Mouse (Mus musculus): ENCODE measurements around the gene Iqca. TPM values are rescaled to one million over a fixed set of nuclear protein-coding genes. Genes with fewer than 3 reads are reported as not detected.

The Iqca gene
- polyA plus RNA-seq, 1 experiment from 2014 or later: 0.17 TPM

GRCm38 (mm10) chr1:90092816-90093493 is 60.2 kb downstream of the Iqca start:
- Histone ChIP-seq H3K9me3 (no peaks in the 10 kb centered on the region), H3K27me3 (no peaks in the 10 kb centered on the region), H3K36me3 (no peaks in the 10 kb centered on the region), H3K4me2 (replicated peaks) (no peak overlapping the region), H3K4me3 (no peak overlapping the region), H3K4me1 (no peaks in the 10 kb centered on the region), H3K27ac (no peak overlapping the region), H3K9ac (no peak overlapping the region)
- ATAC-seq (ENCODE audit: insufficient number of reproducible peaks, insufficient read depth, low FRiP score, low TSS enrichment): no peak
- 77% methylated on average over 10 of the region's 10 CpGs for WGBS

GRCm38 (mm10) chr1:90088192-90088990 is 64.8 kb downstream of the Iqca start:
- Histone ChIP-seq H3K9ac (no peak overlapping the region), H3K27ac (no peak overlapping the region), H3K4me3 (no peak overlapping the region), H3K36me3 (no peaks in the 10 kb centered on the region), H3K27me3 (no peaks in the 10 kb centered on the region), H3K4me2 (replicated peaks) (no peak overlapping the region), H3K9me3 (no peaks in the 10 kb centered on the region), H3K4me1 (no peaks in the 10 kb centered on the region)
- WGBS: 30% methylated on average over 6 of the region's 6 CpGs
- ATAC-seq (ENCODE audit: insufficient number of reproducible peaks, insufficient read depth, low FRiP score, low TSS enrichment): no peak

DNA sequence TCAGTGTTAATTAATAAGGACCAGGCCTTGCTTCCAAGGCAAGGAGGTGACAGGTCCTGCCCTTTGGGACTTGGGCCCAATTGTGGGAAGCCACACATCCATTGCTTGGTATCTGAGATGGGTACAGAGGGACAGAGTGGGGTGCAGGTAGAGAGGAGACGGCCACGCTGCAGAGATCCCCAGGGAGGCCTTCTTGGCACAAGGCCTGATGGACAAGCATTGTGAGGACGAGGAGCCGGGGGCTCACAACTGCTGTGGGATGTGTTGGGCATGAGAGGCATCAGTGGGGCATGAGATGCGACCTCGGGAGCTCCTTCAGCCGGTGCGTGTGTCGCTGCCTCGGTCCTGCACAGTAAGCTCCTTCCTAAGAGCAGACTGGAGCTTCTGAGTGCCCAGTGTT is 66.7 kb downstream of the Iqca start:
- no peak for ATAC-seq (ENCODE audit: insufficient number of reproducible peaks, insufficient read depth, low FRiP score, low TSS enrichment)
- H3K27ac ChIP-seq: no peak overlapping the region

GRCm38 (mm10) chr1:90085526-90086157 is 67.6 kb downstream of the Iqca start:
- H3K27ac ChIP-seq: no peak overlapping the region

More for the DNA sequence above, 66.7 kb downstream of the Iqca start:
- Histone ChIP-seq H3K4me3 (no peak overlapping the region), H3K9me3 (no peaks in the 10 kb centered on the region), H3K4me2 (replicated peaks) (no peak overlapping the region), H3K4me1 (no peaks in the 10 kb centered on the region), H3K9ac (no peak overlapping the region), H3K27me3 (no peaks in the 10 kb centered on the region), H3K36me3 (no peaks in the 10 kb centered on the region)
- 78% methylated on average over 10 of the region's 10 CpGs for WGBS

DNA sequence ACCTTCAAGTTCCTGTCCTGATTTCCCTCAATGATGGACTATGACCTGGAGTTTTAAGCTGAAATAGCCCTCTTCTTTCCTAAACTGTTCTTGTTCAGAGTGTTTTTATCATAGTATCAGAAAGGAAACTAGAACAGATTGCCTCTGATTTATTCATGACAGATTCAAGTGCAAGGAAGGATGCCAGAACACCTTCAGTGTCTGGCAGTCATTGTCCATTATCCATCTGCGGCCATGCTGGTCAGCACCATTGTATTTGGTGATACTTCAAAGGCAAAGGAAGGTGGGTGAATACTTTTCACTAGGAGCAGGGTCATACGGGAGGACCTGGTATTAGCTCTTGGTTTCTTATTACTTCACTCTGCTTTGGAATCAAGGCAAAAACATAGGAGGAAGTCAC is 76.9 kb downstream of the Iqca start:
- Histone ChIP-seq H3K4me3 (no peak overlapping the region), H3K9ac (no peak overlapping the region), H3K4me2 (replicated peaks) (no peak overlapping the region), H3K9me3 (no peaks in the 10 kb centered on the region), H3K27ac (no peak overlapping the region), H3K27me3 (no peaks in the 10 kb centered on the region), H3K36me3 (no peaks in the 10 kb centered on the region), H3K4me1 (peaks cover 5% of the 10 kb centered on the region; the same call in 1 of the 2 replicates)
- ATAC-seq (ENCODE audit: insufficient number of reproducible peaks, insufficient read depth, low FRiP score, low TSS enrichment): no peak
- 82% methylated on average over 2 of the region's 2 CpGs for WGBS

More at GRCm38 (mm10) chr1:90085526-90086157, 67.6 kb downstream of the Iqca start:
- Histone ChIP-seq H3K4me3 (no peak overlapping the region), H3K4me1 (no peaks in the 10 kb centered on the region), H3K36me3 (no peaks in the 10 kb centered on the region), H3K9ac (no peak overlapping the region), H3K4me2 (replicated peaks) (no peak overlapping the region), H3K27me3 (no peaks in the 10 kb centered on the region), H3K9me3 (no peaks in the 10 kb centered on the region)
- 54% methylated on average over 6 of the region's 6 CpGs for WGBS
- ATAC-seq (ENCODE audit: insufficient number of reproducible peaks, insufficient read depth, low FRiP score, low TSS enrichment): no peak

DNA sequence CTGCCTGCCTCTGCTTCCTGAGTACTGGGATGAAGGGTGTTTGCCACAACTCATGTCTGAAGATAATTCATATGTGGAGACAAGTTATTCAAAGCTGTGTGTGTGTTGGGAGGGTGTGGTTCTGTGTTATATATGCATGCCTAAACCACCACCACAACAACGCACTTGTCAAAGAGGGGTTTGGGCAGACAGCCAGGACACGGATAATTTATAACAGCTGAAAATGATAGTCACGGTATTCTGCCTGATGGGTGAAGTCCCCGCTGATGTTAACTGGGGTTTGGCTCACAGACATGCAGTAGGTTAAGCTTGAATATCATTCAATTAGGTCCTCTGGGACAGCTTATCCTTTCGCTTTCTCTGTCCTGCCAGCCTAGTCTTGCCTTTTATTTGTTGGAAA is 78.4 kb downstream of the Iqca start:
- Histone ChIP-seq H3K4me1 (peaks cover 5% of the 10 kb centered on the region), H3K36me3 (no peaks in the 10 kb centered on the region), H3K27ac (no peak overlapping the region), H3K9ac (no peak overlapping the region), H3K27me3 (no peaks in the 10 kb centered on the region), H3K4me3 (no peak overlapping the region), H3K4me2 (replicated peaks) (no peak overlapping the region), H3K9me3 (no peaks in the 10 kb centered on the region)
- 34% methylated on average over 5 of the region's 5 CpGs for WGBS
- 0 out of 2 replicates have a peak, but pooled peaks have one; percentile 67 for ATAC-seq (ENCODE audit: insufficient number of reproducible peaks, insufficient read depth, low FRiP score, low TSS enrichment)

DNA sequence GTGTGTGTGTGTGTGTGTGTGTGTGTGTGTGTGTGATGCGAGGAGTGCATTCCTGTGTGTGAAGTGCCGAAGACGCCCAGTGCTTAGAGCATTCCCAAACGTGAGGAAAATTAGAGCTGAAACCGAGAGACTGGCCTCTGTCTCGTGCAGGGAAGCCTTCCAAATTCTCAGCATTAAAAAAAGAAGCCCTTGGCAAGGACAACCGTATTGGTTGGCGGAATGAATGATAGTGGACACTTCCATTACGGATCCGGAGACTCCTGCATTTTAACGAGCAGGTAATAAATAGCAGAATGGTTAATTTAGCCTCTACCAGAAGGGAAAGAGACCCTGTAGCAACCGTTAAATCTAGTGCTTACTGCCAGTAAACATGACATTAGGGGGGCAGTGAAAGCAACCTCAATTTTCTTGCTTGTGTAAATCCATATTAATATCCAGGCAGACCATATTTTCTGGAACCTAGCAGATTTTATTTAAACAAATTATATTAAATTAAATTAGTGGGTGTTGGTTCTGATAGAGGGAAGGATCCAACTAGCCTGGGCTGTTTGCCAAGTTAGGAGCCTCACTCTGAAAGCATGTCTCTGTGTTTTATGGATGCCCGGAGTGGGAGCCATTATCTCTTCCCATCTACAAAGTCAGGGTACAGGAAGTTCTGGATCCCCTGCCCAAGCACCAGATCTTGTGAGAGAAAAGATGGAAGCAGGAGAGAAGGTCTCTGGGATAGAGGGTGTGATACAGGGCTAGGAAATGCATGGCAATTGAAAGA is 81.2 kb downstream of the Iqca start:
- H3K4me1 ChIP-seq: peaks cover 5% of the 10 kb centered on the region
- 85% methylated on average over 13 of the region's 13 CpGs for WGBS
- no peaks in the 10 kb centered on the region for H3K36me3 ChIP-seq
- no peak overlapping the region for H3K4me3 ChIP-seq
- no peak overlapping the region for H3K4me2 ChIP-seq (replicated peaks)
- H3K27ac ChIP-seq: no peak overlapping the region
- ATAC-seq (ENCODE audit: insufficient number of reproducible peaks, insufficient read depth, low FRiP score, low TSS enrichment): no peak
- H3K27me3 ChIP-seq: no peaks in the 10 kb centered on the region
- H3K9me3 ChIP-seq: no peaks in the 10 kb centered on the region
- H3K9ac ChIP-seq: no peak overlapping the region

DNA sequence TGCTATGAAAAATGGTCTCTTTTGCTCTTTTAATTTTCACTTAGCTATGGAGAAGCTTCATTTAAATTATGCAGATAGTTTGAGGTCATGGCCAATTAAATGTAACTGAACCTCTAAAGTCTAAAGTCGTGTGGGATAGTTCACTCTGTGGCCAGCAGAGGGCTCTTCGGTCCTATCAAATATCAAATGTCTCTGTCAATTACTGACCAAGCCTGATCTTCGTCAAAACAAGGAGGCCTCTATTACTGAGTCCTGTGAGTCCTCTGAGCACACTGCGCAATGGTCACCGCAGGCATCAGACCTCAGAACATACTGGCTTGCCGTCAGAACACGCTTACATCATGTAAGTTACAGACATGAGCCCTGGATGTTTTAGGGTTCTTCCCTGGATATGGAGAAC is 92.6 kb downstream of the Iqca start:
- Histone ChIP-seq H3K9ac (no peak overlapping the region), H3K4me1 (peaks cover 7% of the 10 kb centered on the region; the same call in 1 of the 2 replicates), H3K36me3 (no peaks in the 10 kb centered on the region), H3K4me3 (no peak overlapping the region), H3K27me3 (no peaks in the 10 kb centered on the region), H3K27ac (no peak overlapping the region), H3K4me2 (replicated peaks) (no peak overlapping the region), H3K9me3 (no peaks in the 10 kb centered on the region)
- ATAC-seq (ENCODE audit: insufficient number of reproducible peaks, insufficient read depth, low FRiP score, low TSS enrichment): peak; percentile 65; the same call in 1 of the 2 replicates
- 17% methylated on average over 7 of the region's 7 CpGs for WGBS

GRCm38 (mm10) chr1:90060054-90060453 is 93.1 kb downstream of the Iqca start:
- Histone ChIP-seq H3K27me3 (no peaks in the 10 kb centered on the region), H3K4me3 (no peak overlapping the region), H3K27ac (no peak overlapping the region), H3K4me2 (replicated peaks) (no peak overlapping the region), H3K36me3 (no peaks in the 10 kb centered on the region), H3K4me1 (peaks cover 7% of the 10 kb centered on the region; the same call in 1 of the 2 replicates), H3K9ac (no peak overlapping the region), H3K9me3 (no peaks in the 10 kb centered on the region)
- no peak for ATAC-seq (ENCODE audit: insufficient number of reproducible peaks, insufficient read depth, low FRiP score, low TSS enrichment)
- 63% methylated on average over 3 of the region's 3 CpGs for WGBS

DNA sequence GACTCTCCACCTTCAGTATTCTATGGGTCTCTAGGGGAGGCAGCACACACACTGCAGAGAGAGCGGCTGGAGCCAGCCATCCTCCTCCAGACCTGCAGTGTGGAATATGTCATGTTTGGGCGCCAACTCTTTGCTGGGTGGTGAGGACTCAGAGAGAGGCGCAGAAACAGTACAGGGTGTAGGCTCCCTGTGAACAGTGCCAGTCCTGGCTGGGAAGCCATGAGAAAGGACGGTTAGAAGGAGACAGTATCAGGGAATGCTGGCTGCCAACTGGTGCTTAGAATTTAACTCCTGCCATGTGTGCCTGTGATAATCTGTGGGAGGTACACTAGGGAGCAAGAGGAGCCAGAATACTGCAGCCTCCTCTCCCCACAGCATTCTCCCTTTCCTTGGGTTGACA is 98.2 kb downstream of the Iqca start:
- Histone ChIP-seq H3K4me1 (peaks cover 27% of the 10 kb centered on the region), H3K4me2 (replicated peaks) (no peak overlapping the region), H3K4me3 (no peak overlapping the region), H3K27me3 (no peaks in the 10 kb centered on the region), H3K36me3 (no peaks in the 10 kb centered on the region), H3K27ac (no peak overlapping the region), H3K9me3 (no peaks in the 10 kb centered on the region), H3K9ac (no peak overlapping the region)
- ATAC-seq (ENCODE audit: insufficient number of reproducible peaks, insufficient read depth, low FRiP score, low TSS enrichment): no peak
- 86% methylated on average over 4 of the region's 4 CpGs for WGBS

GRCm38 (mm10) chr1:90051347-90051746 is 101.9 kb downstream of the Iqca start:
- H3K9me3 ChIP-seq: no peaks in the 10 kb centered on the region
- H3K4me2 ChIP-seq (replicated peaks): no peak overlapping the region
- peaks cover 27% of the 10 kb centered on the region for H3K4me1 ChIP-seq
- WGBS: 17% methylated on average over 5 of the region's 5 CpGs
- no peak overlapping the region for H3K9ac ChIP-seq
- no peak for ATAC-seq (ENCODE audit: insufficient number of reproducible peaks, insufficient read depth, low FRiP score, low TSS enrichment)
- H3K27ac ChIP-seq: no peak overlapping the region
- H3K27me3 ChIP-seq: no peaks in the 10 kb centered on the region; the same call in 1 of the 2 replicates
- H3K4me3 ChIP-seq: no peak overlapping the region
- H3K36me3 ChIP-seq: no peaks in the 10 kb centered on the region
